18 mouse cellular contexts compared by ENCODE assay signal in genomic region chr8:60827241-60827640, GRCm38 (mm10).
"Had no signal": no experiment of that assay in that cellular context is flagged by ENCODE, and none has a peak within 500 bp of the region (broad histone marks: within the 10 kb centered on the region; RNA-seq: fewer than 3 reads in every experiment).

No protein-coding gene starts in this region.

- H3K36me3 ChIP-seq: midbrain, embryonic 13.5 days; midbrain, embryonic 15.5 days; neural tube, embryonic 13.5 days; neural tube, embryonic 15.5 days had no signal

- H3K9ac ChIP-seq: liver, embryonic 14.5 days; lung, embryonic 14.5 days; midbrain, embryonic 13.5 days; midbrain, embryonic 15.5 days; neural tube, embryonic 13.5 days; neural tube, embryonic 15.5 days had no signal

- H3K4me3 ChIP-seq: midbrain, embryonic 13.5 days; midbrain, embryonic 15.5 days; myocyte; neural tube, embryonic 13.5 days; neural tube, embryonic 15.5 days had no signal

- H3K27ac ChIP-seq: liver, embryonic 14.5 days; midbrain, embryonic 13.5 days; midbrain, embryonic 15.5 days; neural tube, embryonic 13.5 days; neural tube, embryonic 15.5 days had no signal

- H3K4me1 ChIP-seq: midbrain, embryonic 13.5 days; midbrain, embryonic 15.5 days; neural tube, embryonic 13.5 days; neural tube, embryonic 15.5 days had no signal

- ATAC-seq: midbrain, embryonic 13.5 days; midbrain, embryonic 15.5 days had no signal

- H3K9me3 ChIP-seq: midbrain, embryonic 13.5 days; midbrain, embryonic 15.5 days; neural tube, embryonic 13.5 days; neural tube, embryonic 15.5 days had no signal

- DNase-seq: lung, adult 18-20 months; lung, embryonic 14.5 days; lung, postnatal 10 days; lung, postnatal 4 days; retina, postnatal 1 day; right cerebral cortex, adult 18-20 months; right cerebral cortex, postnatal 25 days; right cerebral cortex, postnatal 4 days; spleen, adult 18-20 months; thymus, adult 18-20 months; thymus, postnatal 14 days; thymus, postnatal 36 days had no signal

- H3K4me2 ChIP-seq: lung, embryonic 14.5 days; midbrain, embryonic 13.5 days; midbrain, embryonic 15.5 days; neural tube, embryonic 13.5 days; neural tube, embryonic 15.5 days had no signal

- H3K27me3 ChIP-seq: midbrain, embryonic 13.5 days; midbrain, embryonic 15.5 days; neural tube, embryonic 13.5 days; neural tube, embryonic 15.5 days had no signal
